Mouse (Mus musculus): ENCODE data around the gene Efemp2.

DNA sequence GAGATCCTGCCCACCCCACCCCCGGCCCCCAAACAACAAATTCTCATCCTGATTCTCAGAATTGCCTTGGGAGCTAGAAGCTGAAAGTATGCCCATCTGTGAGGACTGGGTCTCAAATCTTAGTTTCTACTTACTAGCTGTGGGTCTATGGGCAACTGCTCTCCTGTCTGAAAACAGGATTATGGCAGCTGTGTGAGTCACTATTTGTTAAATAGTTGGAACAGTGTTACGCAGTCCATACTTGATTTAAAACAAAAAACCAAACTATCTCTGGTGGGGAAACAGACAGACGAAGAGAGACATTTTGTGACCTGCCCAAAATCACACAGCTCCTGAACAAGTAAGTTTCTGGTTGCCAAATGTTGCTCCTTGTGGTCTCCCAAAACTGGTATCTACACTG, 24.1 kb upstream of the Efemp2 start:
- no peak for TF ChIP-seq CTCF (IDR thresholded peaks at IDR 0.05; ENCODE audit: borderline replicate concordance, insufficient read depth, low read length)
- no peak for TF ChIP-seq POLR2A (IDR thresholded peaks at IDR 0.05; ENCODE audit: low read depth, low read length)

Measured in embryonic fibroblast, embryonic 13.5 days (primary cell).